Mouse (Mus musculus) bone marrow, adult 2 months (tissue): Measurements from ENCODE around the gene Tm6sf2. TPM values are rescaled to one million over a fixed set of nuclear protein-coding genes. Genes with fewer than 3 reads are reported as not detected.
"Not testable (repeated sequence)": the region's sequence is repeated elsewhere in the genome, so short reads cannot be mapped to it uniquely, and the experiment has no call there.

Source experiments
- H3K27ac ChIP-seq: fragments of 200-500 bp; 2 replicates; pipeline ENCODE4 v1.5.1; 2012; ENCODE audit warnings: low read depth, mild to moderate bottlenecking, control low read depth, inconsistent platforms, low read length; ENCODE audit not compliant: control insufficient read depth, poor library complexity, insufficient read depth
- H3K4me1 ChIP-seq: fragments of 200-500 bp; 2 replicates; pipeline ENCODE4 v1.6.1; 2011; ENCODE audit warnings: low read length; ENCODE audit not compliant: control insufficient read depth, insufficient read depth
- H3K4me3 ChIP-seq: fragments of 200-500 bp; replicated peaks from 2 replicates; pipeline ENCODE3; 2011; ENCODE audit warnings: mild to moderate bottlenecking, low read depth, low read length, control low read depth; ENCODE audit not compliant: control insufficient read depth
- CTCF ChIP-seq: fragments of 200-500 bp; IDR thresholded peaks from 2 replicates; pipeline ENCODE4 v1.5.1; 2011; ENCODE audit warnings: low read length, control low read depth; ENCODE audit not compliant: control insufficient read depth, insufficient read depth
- POLR2A ChIP-seq: fragments of 200-500 bp; IDR thresholded peaks from 2 replicates; pipeline ENCODE4 v1.6.1; 2011; ENCODE audit warnings: low read depth, mild to moderate bottlenecking, control low read depth, low read length, borderline replicate concordance; ENCODE audit not compliant: control insufficient read depth
- WGBS: fragments of 180-500 bp; shearing (Covaris S2); methylation state at CpG from one replicate; pipeline ENCODE4 v1.1.7; 2018; 5-methylcytosine and 5-hydroxymethylcytosine counted together
- polyA plus RNA-seq: library from polyadenylated mRNA; stranded (reverse); fragments of >200 nt; gene quantifications from 2 replicates; pipeline ENCODE4 v1.2.4, GENCODE M21; 2011; ENCODE audit warnings: low replicate concordance; ENCODE audit not compliant: missing spikeins, insufficient read depth, insufficient read length

Gene Tm6sf2
- polyA plus RNA-seq, 1 experiment, result 1.6 TPM

DNA sequence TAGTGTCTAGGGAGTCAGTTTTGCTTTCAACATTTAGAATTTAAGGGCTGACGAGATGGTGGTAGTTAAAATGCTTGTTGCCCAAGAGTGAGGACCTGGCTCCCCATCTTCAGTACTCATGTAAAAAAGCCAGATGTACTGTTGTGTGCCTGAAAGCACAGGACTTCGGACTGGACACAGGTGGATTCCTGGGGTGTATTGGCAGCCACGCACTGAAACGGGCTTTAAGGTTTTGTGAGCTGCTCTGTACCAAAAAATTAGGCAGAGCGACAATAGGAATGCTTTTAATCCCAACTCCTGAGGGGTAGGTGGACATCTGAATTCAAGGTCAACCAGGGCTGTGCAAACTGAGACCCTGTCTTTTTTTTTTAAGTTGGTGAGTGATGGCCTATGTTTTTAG, 28.7 kb upstream of the Tm6sf2 start:
- WGBS, result 89% methylated on average over 5 of the region's 5 CpGs
- Histone ChIP-seq H3K4me1 (peaks cover 2% of the 10 kb centered on the region; the same call in 1 of the 2 replicates), H3K27ac (no peak overlapping the region), H3K4me3 (no peak overlapping the region)
- TF ChIP-seq POLR2A (no peak), CTCF (no peak)

DNA sequence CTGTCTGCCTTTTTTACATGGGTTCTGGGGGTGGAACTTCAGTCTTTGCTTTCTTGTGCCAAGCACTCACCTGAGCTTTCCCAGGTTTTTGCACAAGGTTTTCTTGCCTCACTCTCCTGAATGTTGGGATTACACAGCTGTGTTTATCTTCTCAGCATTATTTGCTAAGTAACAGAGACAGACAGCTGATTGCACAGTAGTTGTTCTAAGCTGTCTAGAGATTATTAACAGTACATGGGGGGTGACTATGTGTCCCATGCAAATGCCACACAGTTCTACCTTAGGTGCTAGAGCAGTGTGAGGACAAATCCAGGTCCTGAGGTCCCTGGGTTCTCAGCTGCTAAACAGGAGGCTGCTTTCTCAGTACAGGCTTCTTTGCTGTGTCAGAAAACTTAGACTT, 23.1 kb upstream of the Tm6sf2 start:
- TF ChIP-seq POLR2A, result no peak
- TF ChIP-seq CTCF, result no peak
- Histone ChIP-seq H3K27ac (no peak overlapping the region), H3K4me1 (no peaks in the 10 kb centered on the region), H3K4me3 (no peak overlapping the region)

DNA sequence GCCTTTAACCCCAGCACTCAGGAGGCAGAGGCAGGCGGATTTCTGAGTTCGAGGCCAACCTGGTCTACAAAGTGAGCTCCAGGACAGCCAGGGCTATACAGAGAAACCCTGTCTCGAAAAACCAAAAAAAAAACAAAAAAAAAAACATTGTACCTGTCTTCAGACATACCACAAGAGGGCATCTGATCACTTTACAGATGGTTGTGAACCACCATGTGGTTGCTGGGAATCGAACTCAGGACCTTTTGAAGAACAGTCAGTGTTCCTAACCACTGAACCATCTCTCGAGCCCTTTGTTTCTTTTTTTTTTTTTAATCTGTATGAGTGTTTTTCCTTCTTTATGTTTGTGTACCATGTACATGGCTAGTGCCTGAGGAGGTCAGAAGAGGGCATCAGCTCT, 22.3 kb upstream of the Tm6sf2 start:
- 86% methylated on average over 5 of the region's 5 CpGs for WGBS
- not testable (repeated sequence) for H3K4me1 ChIP-seq, H3K4me3 ChIP-seq, H3K27ac ChIP-seq

DNA sequence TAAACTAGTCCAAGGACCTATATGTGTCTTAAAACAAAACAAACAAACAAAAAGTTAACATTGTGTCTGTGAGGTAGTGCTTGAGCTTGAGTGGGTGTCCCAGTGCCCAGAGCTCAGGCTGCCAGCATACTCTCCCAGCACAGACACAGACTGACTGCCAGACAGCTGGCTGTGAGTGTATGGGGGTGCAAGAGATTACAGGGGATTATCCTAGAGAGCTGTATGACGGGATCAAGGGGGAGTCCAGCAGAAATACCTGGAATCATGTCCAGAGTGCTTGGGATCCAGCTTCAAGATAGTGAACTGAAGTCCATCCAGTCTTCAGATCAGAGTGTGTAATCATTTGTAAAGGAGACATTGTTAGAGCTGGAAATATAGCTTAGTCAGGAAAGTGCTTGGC, 15.0 kb upstream of the Tm6sf2 start:
- 91% methylated on average over 1 of the region's 1 CpGs for WGBS
- H3K4me3 ChIP-seq, result no peak overlapping the region
- H3K4me1 ChIP-seq, result no peaks in the 10 kb centered on the region
- H3K27ac ChIP-seq, result no peak overlapping the region
- TF ChIP-seq CTCF (no peak), POLR2A (no peak)

DNA sequence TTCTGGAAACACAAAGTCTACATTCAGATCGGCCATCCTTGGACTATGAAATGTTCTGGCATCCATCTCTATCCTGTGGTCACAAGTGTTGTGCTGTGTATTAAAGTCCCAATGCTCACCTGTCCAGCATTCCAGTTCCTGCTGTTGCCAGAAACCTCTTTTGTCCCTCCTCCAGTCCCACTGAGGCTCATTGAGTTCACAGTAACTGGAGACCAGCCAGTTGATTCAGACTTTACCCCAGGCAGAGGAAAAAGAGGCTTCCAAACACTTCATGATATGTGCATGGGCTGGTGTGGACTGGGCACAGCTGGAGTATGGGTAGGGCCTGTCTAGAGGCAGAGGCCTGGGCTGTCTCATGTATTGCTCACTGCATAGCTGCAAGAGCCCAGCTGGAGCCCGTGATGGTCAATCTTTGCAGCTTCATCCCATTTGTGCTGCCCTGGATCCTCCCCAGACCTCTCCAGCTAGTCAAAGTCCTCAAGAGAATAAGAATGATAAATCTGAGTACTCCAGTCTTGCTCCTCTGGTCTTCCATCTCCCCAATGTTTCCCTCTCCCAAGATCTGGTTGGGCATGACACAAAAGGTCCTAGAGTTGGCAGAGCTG, 786 bp upstream of the Tm6sf2 start:
- Histone ChIP-seq H3K27ac (no peak overlapping the region), H3K4me1 (no peaks in the 10 kb centered on the region), H3K4me3 (no peak overlapping the region)
- TF ChIP-seq POLR2A, result no peak
- no peak for TF ChIP-seq CTCF
- 84% methylated on average over 2 of the region's 2 CpGs for WGBS

DNA sequence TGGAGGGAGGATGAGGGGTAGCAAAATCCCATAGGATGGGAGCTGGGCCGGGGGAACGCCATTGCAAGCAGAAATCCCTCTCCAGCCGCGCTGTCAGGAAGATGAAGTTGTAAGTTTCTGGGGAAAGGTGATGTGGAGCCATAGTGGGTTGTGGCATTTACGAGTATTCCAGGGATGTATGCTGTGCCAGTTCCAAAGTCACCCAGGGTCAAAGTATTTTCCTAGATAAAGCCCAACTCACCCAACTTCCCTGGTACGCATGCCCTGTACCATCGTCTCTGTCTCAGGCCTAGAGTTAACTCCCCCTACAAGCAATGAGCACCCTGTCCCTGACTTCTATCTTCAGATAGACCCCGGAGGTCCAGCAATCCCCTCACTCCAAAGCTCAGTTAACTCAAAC, 396 bp downstream of the Tm6sf2 start:
- Histone ChIP-seq H3K4me1 (no peaks in the 10 kb centered on the region), H3K4me3 (no peak overlapping the region), H3K27ac (no peak overlapping the region)
- no peak for TF ChIP-seq POLR2A
- no peak for TF ChIP-seq CTCF
- 61% methylated on average over 8 of the region's 8 CpGs for WGBS

DNA sequence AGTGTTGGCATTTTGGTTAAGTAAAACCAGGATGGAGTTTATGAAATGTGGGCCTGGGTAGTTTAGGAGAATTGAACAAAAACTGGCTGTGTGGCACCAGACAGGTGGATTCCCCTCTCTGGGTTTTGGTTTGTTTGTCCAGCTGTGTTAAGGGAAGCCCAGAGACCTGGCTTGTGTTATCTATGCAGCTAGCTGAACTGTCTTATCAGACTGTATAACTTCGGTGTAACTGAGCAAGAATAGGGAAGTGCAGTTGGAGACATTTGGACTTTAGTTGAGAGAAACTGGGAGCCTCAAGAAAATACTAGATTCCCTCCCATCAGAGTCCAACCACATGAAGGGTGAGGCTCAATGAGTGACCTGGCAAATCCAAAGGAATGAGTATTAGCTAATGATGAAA, 958 bp downstream of the Tm6sf2 start:
- Histone ChIP-seq H3K4me1 (no peaks in the 10 kb centered on the region), H3K4me3 (no peak overlapping the region), H3K27ac (no peak overlapping the region)
- 3% methylated on average over 1 of the region's 1 CpGs for WGBS
- no peak for TF ChIP-seq CTCF
- no peak for TF ChIP-seq POLR2A

DNA sequence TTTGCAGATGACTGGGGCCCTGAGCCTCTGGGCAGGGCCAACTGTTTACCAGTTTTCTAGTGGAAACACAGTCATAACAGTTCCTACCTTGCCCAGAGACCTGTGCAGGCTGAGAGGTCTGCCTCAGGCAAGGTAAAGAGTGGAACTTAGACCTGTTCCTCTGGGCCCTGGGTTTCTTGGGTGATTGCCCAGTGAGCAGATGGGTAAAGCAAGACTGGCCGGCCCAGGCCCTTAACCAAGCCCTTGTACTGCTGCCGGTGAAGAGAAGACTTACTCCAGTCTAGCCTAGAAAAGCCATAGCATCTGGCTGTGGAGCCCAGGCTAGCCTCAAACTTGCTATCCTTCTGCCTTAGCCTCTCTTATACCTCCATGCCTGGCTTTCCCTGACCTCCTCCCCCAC, 9.3 kb downstream of the Tm6sf2 start:
- Histone ChIP-seq H3K4me3 (no peak overlapping the region), H3K27ac (no peak overlapping the region), H3K4me1 (no peaks in the 10 kb centered on the region)
- TF ChIP-seq POLR2A (no peak), CTCF (no peak)
- WGBS, result 92% methylated on average over 2 of the region's 2 CpGs

DNA sequence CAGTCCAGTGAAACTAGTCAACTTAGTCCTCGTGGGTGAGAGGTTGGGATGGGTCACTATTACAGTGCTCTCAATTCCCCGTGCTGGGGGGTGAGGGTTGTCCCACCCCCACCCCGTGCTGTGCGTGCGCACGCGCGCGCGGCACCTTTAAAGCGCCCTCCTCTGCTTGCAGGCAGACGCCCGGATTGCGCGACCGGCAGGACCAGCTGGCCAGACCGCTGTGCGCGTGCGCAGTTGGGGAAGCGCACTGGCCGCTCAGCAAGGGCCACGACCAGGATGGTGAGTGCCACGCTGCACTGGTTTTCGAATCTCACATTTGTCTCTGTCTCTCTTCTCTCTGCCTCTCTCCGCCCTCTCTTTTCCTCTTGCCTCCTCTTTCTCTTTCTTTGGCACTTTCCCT, 10.6 kb downstream of the Tm6sf2 start, which contains the start of gene Hapln4:
Hapln4 (plus strand) TSS at position 173 of the 400 bp plus-strand sequence.
- WGBS, result 2% methylated on average over 26 of the region's 26 CpGs
- H3K27ac ChIP-seq, result no peak within 1 kb of the TSS
- no peak for TF ChIP-seq CTCF
- TF ChIP-seq POLR2A, result no peak
- H3K4me1 ChIP-seq, result no peaks in the 10 kb centered on the region
- no peak within 1 kb of the TSS for H3K4me3 ChIP-seq
